Mouse (Mus musculus) embryonic facial prominence, embryonic 11.5 days (tissue): ENCODE data around the gene Lrrc2. TPM values are rescaled to one million over a fixed set of nuclear protein-coding genes. Genes with fewer than 3 reads are reported as not detected.

ENCODE experiments used
- ATAC-seq: fragments of 200-750 bp; cut with Nextera tagmentation; replicated peaks from 2 replicates; pipeline ENCODE4 v1.8.0; 2017; ENCODE audit warnings: low read depth; ENCODE audit not compliant: insufficient number of reproducible peaks, low FRiP score, low TSS enrichment
- DNase-seq: peaks from one replicate; pipeline ENCODE4 v3.0.0-alpha.2; 2015; ENCODE audit warnings: low spot score
- H3K27ac ChIP-seq: fragments of 300-500 bp; sonication (generic); replicated peaks from 2 replicates; pipeline ENCODE4 v1.5.1; 2014; ENCODE audit warnings: mild to moderate bottlenecking, low read depth, low read length, control low read depth
- H3K27me3 ChIP-seq: fragments of 300-500 bp; sonication (generic); 2 replicates; pipeline ENCODE4 v1.6.1; 2014; ENCODE audit warnings: mild to moderate bottlenecking, low read length, moderate library complexity, mixed read lengths; ENCODE audit not compliant: control insufficient read depth, insufficient read depth
- H3K36me3 ChIP-seq: fragments of 300-500 bp; sonication (generic); replicated peaks from 2 replicates; pipeline ENCODE4 v1.6.1; 2014; ENCODE audit warnings: low read depth, mild to moderate bottlenecking, low read length, moderate library complexity, mixed read lengths; ENCODE audit not compliant: control insufficient read depth, insufficient read depth
- H3K4me1 ChIP-seq: fragments of 300-500 bp; sonication (generic); 2 replicates; pipeline ENCODE4 v1.6.1; 2014; ENCODE audit warnings: low read length, mixed read lengths; ENCODE audit not compliant: control insufficient read depth, insufficient read depth
- H3K4me2 ChIP-seq: fragments of 300-500 bp; sonication (generic); 2 replicates; pipeline ENCODE4 v1.6.1; 2014; ENCODE audit warnings: low read depth, mild to moderate bottlenecking, control low read depth, low read length, moderate library complexity
- H3K4me3 ChIP-seq: fragments of 300-500 bp; sonication (generic); 2 replicates; pipeline ENCODE4 v1.5.1; 2014; ENCODE audit warnings: low read depth, low read length, control low read depth
- H3K9ac ChIP-seq: fragments of 300-500 bp; sonication (generic); replicated peaks from 2 replicates; pipeline ENCODE4 v1.6.1; 2014; ENCODE audit warnings: mild to moderate bottlenecking, control low read depth, low read length
- H3K9me3 ChIP-seq: fragments of 300-500 bp; sonication (generic); replicated peaks from 2 replicates; pipeline ENCODE4 v1.6.1; 2016; ENCODE audit warnings: mild to moderate bottlenecking, low read length, inconsistent platforms, mixed read lengths; ENCODE audit not compliant: control insufficient read depth
- WGBS: fragments of 180-500 bp; shearing (Covaris S2); extraction: QIAGEN DNeasy Blood & Tissue Kit; methylation state at CpG from one replicate; pipeline ENCODE4 v1.1.7; 2014; 5-methylcytosine and 5-hydroxymethylcytosine counted together
- polyA plus RNA-seq: library from polyadenylated mRNA; unstranded; fragments of >200 nt; fragmentation: Nextera tagmentation; extraction: Ambion mirVana; gene quantifications from 2 replicates; pipeline ENCODE4 v1.2.1, GENCODE M21; 2014

Gene Lrrc2
- polyA plus RNA-seq, 1 experiment from 2014 or later = 0.74 TPM

DNA sequence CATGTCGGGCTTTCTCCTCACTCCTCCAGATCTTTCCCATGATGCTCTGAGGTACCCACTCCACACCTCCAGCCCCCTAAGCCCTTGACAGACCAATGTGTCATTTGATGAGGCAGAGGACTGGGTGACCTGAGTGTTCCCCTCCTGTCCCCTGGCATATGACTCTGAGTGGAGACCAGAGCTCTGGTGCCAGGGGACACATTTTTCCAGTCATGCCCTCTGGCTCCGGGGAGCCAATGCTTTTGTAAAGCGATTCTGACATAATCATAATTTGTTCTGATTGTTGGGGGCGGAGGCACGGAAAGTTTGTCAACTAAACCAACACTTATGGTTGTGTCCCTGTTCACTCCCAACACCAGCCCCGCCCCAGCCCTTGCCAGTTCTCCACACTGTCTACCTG lies 4.6 kb downstream of the Lrrc2 start:
- 84% methylated on average over 6 of the region's 6 CpGs for WGBS
- ATAC-seq = no peak
- Histone ChIP-seq H3K36me3 (no peaks in the 10 kb centered on the region), H3K9me3 (no peaks in the 10 kb centered on the region), H3K4me2 (no peak overlapping the region), H3K4me3 (no peak overlapping the region), H3K27me3 (peaks cover 5% of the 10 kb centered on the region; the same call in 1 of the 2 replicates), H3K9ac (no peak overlapping the region), H3K4me1 (no peaks in the 10 kb centered on the region), H3K27ac (no peak overlapping the region)
- DNase-seq = no peak

DNA sequence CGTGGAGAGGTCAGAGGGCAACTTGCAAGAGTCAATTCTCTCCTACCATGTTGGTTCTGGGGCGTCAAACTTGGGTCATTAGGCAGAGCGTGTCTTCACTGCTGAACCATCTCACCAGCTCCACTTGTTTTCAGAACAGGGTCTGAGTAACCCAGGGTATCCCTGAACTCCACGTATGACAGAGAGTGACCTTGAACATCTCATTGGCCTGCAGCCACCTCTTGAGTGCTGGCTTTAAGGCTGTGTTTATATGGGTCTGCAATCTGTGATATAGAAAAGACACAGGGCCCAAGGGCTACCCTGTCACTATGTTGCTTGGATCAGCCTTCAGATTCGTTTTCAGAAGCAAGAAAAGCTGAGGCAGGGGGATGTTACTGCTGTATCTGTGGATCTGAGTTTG lies 8.3 kb downstream of the Lrrc2 start:
- ATAC-seq (no peak), DNase-seq (no peak)
- no peaks in the 10 kb centered on the region for H3K9me3 ChIP-seq
- no peaks in the 10 kb centered on the region for H3K4me1 ChIP-seq
- H3K9ac ChIP-seq = no peak overlapping the region
- no peak overlapping the region for H3K4me2 ChIP-seq
- H3K36me3 ChIP-seq = no peaks in the 10 kb centered on the region
- H3K27me3 ChIP-seq = no peaks in the 10 kb centered on the region
- H3K27ac ChIP-seq = no peak overlapping the region
- WGBS = 79% methylated on average over 5 of the region's 5 CpGs
- no peak overlapping the region for H3K4me3 ChIP-seq

DNA sequence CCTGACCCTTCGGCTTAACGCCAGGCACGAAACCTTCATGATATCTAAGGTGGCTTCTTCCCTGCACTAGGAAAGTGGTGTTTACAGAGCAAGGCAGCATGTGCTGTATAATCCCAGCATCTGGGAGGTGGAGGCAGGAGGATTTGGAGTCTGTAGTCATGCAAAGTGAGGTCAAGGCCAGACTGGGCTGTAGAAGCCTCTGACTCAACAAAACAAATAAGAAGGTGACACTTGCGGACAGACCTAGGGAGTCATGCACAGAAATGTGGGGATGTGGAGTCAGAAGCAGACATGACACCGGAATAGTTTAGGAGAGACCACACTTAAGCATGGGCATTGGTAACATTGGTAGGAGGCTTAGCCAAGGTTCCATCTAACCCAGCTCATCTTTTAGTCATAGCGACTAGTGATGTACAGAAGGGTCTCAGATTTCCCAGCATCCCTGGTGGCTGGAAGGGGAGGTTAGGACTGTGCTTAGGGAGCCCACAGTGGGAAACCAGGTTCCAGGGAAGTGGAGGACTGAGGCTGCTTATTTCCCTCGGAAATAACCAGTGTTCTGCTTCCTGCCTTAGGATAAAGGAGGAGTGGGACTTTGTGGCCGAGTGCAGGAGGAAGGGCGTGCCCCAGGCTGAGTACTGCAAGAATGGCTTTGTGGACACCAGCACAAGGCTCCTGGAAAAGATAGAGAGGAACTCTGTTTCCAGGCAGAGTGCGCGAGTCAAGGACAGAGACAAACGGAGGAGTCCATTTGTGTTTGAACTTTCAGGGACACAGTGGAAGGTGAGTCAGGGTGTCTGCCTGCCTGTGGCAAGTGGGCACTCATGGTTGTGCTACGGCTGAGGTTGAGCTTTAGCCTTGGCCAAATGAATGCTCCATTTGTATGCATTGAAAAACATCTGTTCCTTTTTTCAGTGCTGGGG lies 9.1 kb downstream of the Lrrc2 start:
- DNase-seq (no peak), ATAC-seq (no peak)
- no peak overlapping the region for H3K27ac ChIP-seq
- no peaks in the 10 kb centered on the region for H3K36me3 ChIP-seq
- no peak overlapping the region for H3K4me2 ChIP-seq
- no peak overlapping the region for H3K9ac ChIP-seq
- no peaks in the 10 kb centered on the region for H3K27me3 ChIP-seq
- 85% methylated on average over 13 of the region's 13 CpGs for WGBS
- no peak overlapping the region for H3K4me3 ChIP-seq
- no peaks in the 10 kb centered on the region for H3K9me3 ChIP-seq
- no peaks in the 10 kb centered on the region for H3K4me1 ChIP-seq

DNA sequence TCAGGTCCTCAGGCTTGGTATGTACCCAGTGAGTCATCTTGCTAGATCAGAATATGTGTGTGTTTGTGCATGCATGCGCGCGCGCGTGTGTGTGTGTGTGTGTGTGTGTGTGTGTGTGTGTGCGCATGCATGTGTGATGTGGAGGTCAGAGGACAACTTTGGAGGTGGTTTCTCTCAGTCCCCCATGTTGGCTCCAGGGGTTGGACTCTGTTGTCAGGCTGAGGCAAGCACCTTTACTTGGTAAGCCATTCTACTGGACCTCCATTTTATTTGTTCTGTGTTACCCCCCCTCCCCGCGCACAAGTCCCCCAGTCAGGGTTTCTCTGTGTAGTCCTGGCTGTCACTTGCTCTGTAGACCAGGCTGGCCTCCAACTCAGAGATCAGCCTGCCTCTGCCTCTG lies 10.0 kb downstream of the Lrrc2 start:
- 97% methylated on average over 8 of the region's 8 CpGs for WGBS
- Histone ChIP-seq H3K27ac (no peak overlapping the region), H3K36me3 (no peaks in the 10 kb centered on the region), H3K4me2 (no peak overlapping the region), H3K9me3 (no peaks in the 10 kb centered on the region), H3K4me1 (no peaks in the 10 kb centered on the region), H3K9ac (no peak overlapping the region), H3K27me3 (no peaks in the 10 kb centered on the region), H3K4me3 (no peak overlapping the region)
- DNase-seq = no peak
- no peak for ATAC-seq

DNA sequence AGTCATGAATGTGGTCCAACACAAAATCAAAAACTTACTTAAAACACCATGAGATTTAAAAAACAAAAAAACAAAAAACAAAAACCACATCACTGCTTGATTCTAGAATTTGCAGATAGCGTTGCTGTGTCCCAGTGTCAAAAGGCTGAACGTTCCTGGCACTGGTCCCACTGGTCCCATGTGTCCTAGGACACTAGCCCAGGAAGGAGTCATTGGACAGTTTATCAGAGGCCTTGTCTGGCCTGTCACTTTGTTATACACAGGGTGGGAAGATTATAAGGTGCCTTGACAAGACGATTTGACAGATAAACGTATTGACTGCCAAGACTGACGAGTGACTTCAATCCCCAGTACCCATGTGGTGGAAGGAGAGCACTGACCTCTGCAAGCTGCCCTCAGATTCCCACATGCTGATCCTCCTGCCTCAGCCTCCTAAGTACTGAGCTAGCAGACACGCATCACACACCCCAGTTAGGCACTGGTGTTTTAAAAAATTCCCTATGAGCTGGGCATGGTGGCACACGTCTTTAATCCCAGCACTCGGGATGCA lies 12.3 kb downstream of the Lrrc2 start:
- H3K4me3 ChIP-seq = no peak overlapping the region
- no peak overlapping the region for H3K9ac ChIP-seq
- WGBS = 91% methylated on average over 8 of the region's 8 CpGs
- H3K27ac ChIP-seq = no peak overlapping the region
- H3K4me1 ChIP-seq = no peaks in the 10 kb centered on the region
- ATAC-seq = no peak
- no peaks in the 10 kb centered on the region for H3K36me3 ChIP-seq
- H3K9me3 ChIP-seq = no peaks in the 10 kb centered on the region
- H3K4me2 ChIP-seq = no peak overlapping the region
- DNase-seq = no peak
- H3K27me3 ChIP-seq = no peaks in the 10 kb centered on the region

DNA sequence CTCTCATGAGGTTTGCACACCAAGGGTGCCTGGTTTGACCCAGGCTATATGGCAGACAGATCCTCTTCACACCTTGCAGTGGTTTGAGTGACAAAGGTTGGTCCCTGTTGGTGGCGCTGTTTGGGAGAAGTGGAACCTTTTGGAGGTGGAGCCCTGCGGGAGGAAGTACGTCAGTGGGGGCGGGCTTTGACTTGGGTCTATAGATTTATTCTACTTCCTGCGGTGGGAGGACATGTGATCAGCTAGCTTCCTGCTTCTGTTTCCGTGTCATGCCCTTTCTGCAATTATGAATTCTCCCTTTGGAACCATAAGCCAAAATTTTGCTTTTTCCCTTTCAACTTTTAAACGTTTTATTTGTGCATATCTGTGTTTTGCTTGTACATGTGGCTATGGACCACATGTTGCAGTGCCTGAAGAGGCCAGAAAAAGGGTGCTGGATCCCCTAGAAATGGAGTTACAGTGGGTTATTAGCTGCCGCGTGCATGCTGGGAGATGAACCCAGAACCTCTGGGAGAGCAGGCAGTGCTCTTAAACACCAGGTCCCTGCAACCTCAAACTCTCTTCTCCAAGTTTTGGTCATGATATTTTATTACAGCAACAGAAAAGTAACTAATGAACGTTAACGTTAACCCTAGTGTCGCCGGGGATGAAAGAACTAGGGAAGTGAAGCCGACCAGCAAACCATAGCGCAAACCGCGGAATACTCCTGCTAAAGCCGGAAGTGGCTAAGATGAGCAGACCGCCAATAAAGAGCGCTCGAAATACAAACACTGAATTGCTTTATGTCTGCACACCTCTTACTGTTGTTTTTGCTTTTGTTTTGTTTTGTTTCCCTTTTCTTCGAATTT lies 13.9 kb downstream of the Lrrc2 start:
- 91% methylated on average over 22 of the region's 22 CpGs for WGBS
- Histone ChIP-seq H3K36me3 (no peaks in the 10 kb centered on the region), H3K27ac (no peak overlapping the region), H3K9me3 (no peaks in the 10 kb centered on the region), H3K4me1 (no peaks in the 10 kb centered on the region), H3K4me3 (no peak overlapping the region), H3K4me2 (no peak overlapping the region), H3K9ac (no peak overlapping the region), H3K27me3 (no peaks in the 10 kb centered on the region)
- no peak for ATAC-seq
- DNase-seq = no peak

DNA sequence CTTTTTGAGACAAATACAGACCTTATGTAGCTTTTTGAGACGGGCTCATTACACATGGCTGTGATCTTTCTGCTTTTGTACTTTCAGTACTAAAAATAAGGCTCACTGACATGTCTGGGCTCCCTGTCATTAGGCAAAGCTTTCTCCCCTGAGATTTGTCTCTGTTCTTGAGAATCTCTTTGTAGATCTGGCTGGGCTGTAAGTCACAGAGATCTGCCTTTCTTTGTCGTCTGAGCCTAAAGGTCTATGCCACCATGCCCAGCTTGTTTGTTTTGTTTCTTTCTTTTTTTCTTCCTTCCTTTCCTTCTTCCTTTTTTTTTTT lies 14.5 kb downstream of the Lrrc2 start:
- H3K4me1 ChIP-seq = no peaks in the 10 kb centered on the region
- 74% methylated on average over 2 of the region's 2 CpGs for WGBS
- no peaks in the 10 kb centered on the region for H3K27me3 ChIP-seq
- H3K4me2 ChIP-seq = no peak overlapping the region
- no peaks in the 10 kb centered on the region for H3K36me3 ChIP-seq
- no peak overlapping the region for H3K27ac ChIP-seq
- no peak overlapping the region for H3K4me3 ChIP-seq
- H3K9me3 ChIP-seq = no peaks in the 10 kb centered on the region
- DNase-seq (no peak), ATAC-seq (no peak)
- no peak overlapping the region for H3K9ac ChIP-seq

DNA sequence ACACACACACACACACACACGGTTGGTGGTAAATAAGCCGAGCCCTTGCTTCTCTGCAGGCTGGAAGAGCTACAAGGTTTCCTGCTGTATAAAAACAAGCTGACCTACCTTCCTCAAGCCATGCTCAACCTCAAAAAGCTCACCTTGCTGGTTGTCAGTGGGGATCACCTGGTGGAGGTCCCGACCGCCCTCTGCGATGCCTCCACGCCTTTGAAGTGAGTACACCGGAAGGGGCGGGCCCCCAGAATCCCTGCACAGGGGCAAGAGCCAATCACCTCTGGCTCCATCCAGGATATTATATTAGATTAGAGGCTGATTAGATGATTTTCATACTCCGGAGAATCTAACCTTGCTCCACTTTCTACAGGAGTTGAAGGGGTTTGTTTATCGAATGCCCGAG lies 28.1 kb downstream of the Lrrc2 start:
- H3K27me3 ChIP-seq = no peaks in the 10 kb centered on the region
- WGBS = 96% methylated on average over 10 of the region's 11 CpGs
- no peak overlapping the region for H3K4me3 ChIP-seq
- H3K36me3 ChIP-seq = no peaks in the 10 kb centered on the region
- H3K9ac ChIP-seq = no peak overlapping the region
- H3K9me3 ChIP-seq = no peaks in the 10 kb centered on the region
- ATAC-seq (no peak), DNase-seq (no peak)
- no peaks in the 10 kb centered on the region for H3K4me1 ChIP-seq
- no peak overlapping the region for H3K27ac ChIP-seq
- no peak overlapping the region for H3K4me2 ChIP-seq
